Mouse (Mus musculus): Measurements from ENCODE around the gene Gna12.

- no peak for TF ChIP-seq GATA1 (IDR thresholded peaks at IDR 0.05; ENCODE audit: low read length)
- no peak for TF ChIP-seq TAL1 (IDR thresholded peaks at IDR 0.05; ENCODE audit: low read length)
These were observed 86.5 kb downstream of the Gna12 start for GRCm38 (mm10) chr5:140743706-140744131.
